Mouse (Mus musculus) frontal cortex, postnatal 10 days (tissue): ENCODE results near the gene Hoxa13.

Source experiments
- DNase-seq, 2 experiments: peaks; one replicate each; pipeline ENCODE4 v3.0.0; 2022; ENCODE audit warnings: low spot score in 2 of 2, mixed read lengths in 1 of 2

The Hoxa13 gene

GRCm38 (mm10) chr6:52209685-52210046, 51.0 kb downstream of the Hoxa13 start:
- DNase-seq = no peak

DNA sequence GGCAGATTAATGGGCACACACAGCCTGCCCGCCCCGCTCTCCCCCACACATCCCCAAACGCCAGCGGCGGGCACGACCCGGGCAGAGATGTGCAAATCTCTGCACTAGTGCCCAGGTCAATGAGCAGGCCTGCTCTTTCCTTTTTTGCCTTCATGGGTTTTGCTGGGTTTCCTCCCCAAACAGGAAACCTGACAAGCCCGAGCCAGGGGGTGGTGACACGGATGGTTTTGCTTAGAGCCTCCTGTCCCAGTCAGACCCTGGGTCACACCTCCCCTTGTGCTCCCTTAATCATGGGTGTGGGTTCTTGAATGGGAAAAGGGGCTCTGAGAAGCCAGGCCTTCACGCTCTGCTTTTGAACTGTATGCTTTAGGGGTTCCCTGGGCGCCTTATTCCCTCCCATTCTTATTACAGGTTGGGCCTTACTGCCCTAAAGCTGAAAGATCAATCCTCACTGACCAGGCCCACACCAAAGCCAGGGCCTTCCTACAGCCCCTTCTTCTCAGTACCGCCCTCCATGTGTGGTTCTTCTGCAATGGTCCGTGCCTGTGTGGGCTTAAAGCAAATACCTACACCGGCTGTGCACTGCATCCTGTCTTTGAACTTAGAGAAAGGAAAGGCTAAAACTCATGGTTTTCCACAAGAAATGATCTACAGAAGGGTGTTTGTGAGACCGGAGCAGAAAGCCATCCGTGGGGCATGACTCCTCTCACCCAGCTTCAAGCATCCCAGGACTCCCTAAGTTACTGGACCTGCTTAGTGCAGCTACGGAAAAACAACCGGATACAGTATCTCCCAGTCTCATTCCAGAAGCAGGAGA, 51.6 kb downstream of the Hoxa13 start:
- no peak for DNase-seq

- no peak for DNase-seq
Measured at GRCm38 (mm10) chr6:52208072-52208867, 52.4 kb downstream of the Hoxa13 start, which contains the start of gene Hoxa6. TSS of gene Hoxa6 (minus strand) at chr6:52208722.
